Mouse (Mus musculus) left cerebral cortex, adult 18-20 months (tissue): Measurements from ENCODE around the gene Aco2. TPM values are rescaled to one million over a fixed set of nuclear protein-coding genes. Genes with fewer than 3 reads are reported as not detected.

Experiments used
- DNase-seq, 2 experiments: peaks; one replicate each; pipeline ENCODE4 v3.0.0; 2021 to 2022; ENCODE audit warnings: low spot score in 2 of 2, mixed read lengths in 1 of 2
- total RNA-seq, 2 experiments: library from RNA; stranded (reverse); gene quantifications; 2 replicates each; pipeline ENCODE4 v1.2.3; 2021

The Aco2 gene
- total RNA-seq, 2 experiments from 2014 or later = 414 to 429 TPM

- no peak for DNase-seq
Measured at GRCm38 (mm10) chr15:81943176-81943749, 71.2 kb downstream of the Aco2 start.

- DNase-seq = no peak
Measured at GRCm38 (mm10) chr15:81949076-81949475, 77.0 kb downstream of the Aco2 start.

- DNase-seq = no peak
Measured at GRCm38 (mm10) chr15:81949476-81950131, 77.5 kb downstream of the Aco2 start.

GRCm38 (mm10) chr15:81950716-81951115 lies 78.6 kb downstream of the Aco2 start:
- no peak for DNase-seq

- no peak for DNase-seq
Measured at GRCm38 (mm10) chr15:81951159-81951558, 79.0 kb downstream of the Aco2 start.

- no peak for DNase-seq
Measured at GRCm38 (mm10) chr15:81952310-81952709, 80.2 kb downstream of the Aco2 start.

- no peak for DNase-seq
Measured at GRCm38 (mm10) chr15:81954151-81954583, 82.1 kb downstream of the Aco2 start.

- DNase-seq = no peak
Measured at GRCm38 (mm10) chr15:81954716-81955115, 82.6 kb downstream of the Aco2 start.

GRCm38 (mm10) chr15:81955414-81955813 lies 83.3 kb downstream of the Aco2 start:
- DNase-seq = no peak

- peak; percentile 64 to 69 for DNase-seq
Measured at GRCm38 (mm10) chr15:81956457-81956856, 84.3 kb downstream of the Aco2 start.

- DNase-seq = peak in 1 of 2 experiments; percentile 61
Measured at GRCm38 (mm10) chr15:81957598-81957997, 85.5 kb downstream of the Aco2 start.

GRCm38 (mm10) chr15:81958906-81959305 lies 86.8 kb downstream of the Aco2 start:
- no peak for DNase-seq

- peak; percentile 97 to 98 for DNase-seq
Measured at GRCm38 (mm10) chr15:81960171-81961077, 88.3 kb downstream of the Aco2 start, which contains the start of gene Pmm1. Pmm1 (minus strand) TSS chr15:81960930.

- DNase-seq = no peak
Measured at GRCm38 (mm10) chr15:81961078-81961451, 89.0 kb downstream of the Aco2 start.

GRCm38 (mm10) chr15:81964262-81964661 lies 92.2 kb downstream of the Aco2 start:
- DNase-seq = no peak

Other genes with a start within 250 kb of the Aco2 start
- gene L3mbtl2, start 208.4 kb upstream of the Aco2 start, total RNA-seq = 10 to 100 TPM; 35.5 to 37.9 TPM
- gene Chadl, start 175.0 kb upstream of the Aco2 start, total RNA-seq = 10 to 100 TPM; 11.5 to 12.3 TPM
- gene Zc3h7b, start 127.3 kb upstream of the Aco2 start, total RNA-seq = 100 to 1,000 TPM; 163 to 181 TPM
- 100 to 1,000 TPM; 224 to 240 TPM for gene Rangap1, start 126.8 kb upstream of the Aco2 start, total RNA-seq
- gene Tef, start 69.9 kb upstream of the Aco2 start, total RNA-seq = 100 to 1,000 TPM; 226 to 245 TPM
- 10 to 100 TPM; 33.6 to 36.7 TPM for gene Tob2, start 13.5 kb upstream of the Aco2 start, total RNA-seq
- 10 to 100 TPM; 32.5 to 35.0 TPM for gene Phf5a, start 398 bp upstream of the Aco2 start, total RNA-seq
- 10 to 100 TPM; 50.9 to 52.1 TPM for gene Polr3h, start 53.9 kb downstream of the Aco2 start, total RNA-seq
- gene Csdc2, start 64.5 kb downstream of the Aco2 start, total RNA-seq = 10 to 100 TPM; 80.7 to 90.7 TPM
- 100 to 1,000 TPM; 201 TPM for gene Pmm1, start 88.6 kb downstream of the Aco2 start, total RNA-seq
- gene 1700029P11Rik, start 108.2 kb downstream of the Aco2 start, total RNA-seq = not detected
- 10 to 100 TPM; 19.9 to 22.2 TPM for gene Xrcc6, start 115.5 kb downstream of the Aco2 start, total RNA-seq
- 10 to 100 TPM; 83.4 to 85.2 TPM for gene Desi1, start 161.6 kb downstream of the Aco2 start, total RNA-seq
- 100 to 1,000 TPM; 117 to 125 TPM for gene Snu13, start 175.3 kb downstream of the Aco2 start, total RNA-seq
- not detected for gene 4930407I10Rik, start 186.8 kb downstream of the Aco2 start, total RNA-seq
- gene Mei1, start 197.7 kb downstream of the Aco2 start, total RNA-seq = 1 to 10 TPM; 3.7 to 4.0 TPM